Mouse (Mus musculus): ENCODE results near the gene Rap1gap.

Gene Rap1gap

DNA sequence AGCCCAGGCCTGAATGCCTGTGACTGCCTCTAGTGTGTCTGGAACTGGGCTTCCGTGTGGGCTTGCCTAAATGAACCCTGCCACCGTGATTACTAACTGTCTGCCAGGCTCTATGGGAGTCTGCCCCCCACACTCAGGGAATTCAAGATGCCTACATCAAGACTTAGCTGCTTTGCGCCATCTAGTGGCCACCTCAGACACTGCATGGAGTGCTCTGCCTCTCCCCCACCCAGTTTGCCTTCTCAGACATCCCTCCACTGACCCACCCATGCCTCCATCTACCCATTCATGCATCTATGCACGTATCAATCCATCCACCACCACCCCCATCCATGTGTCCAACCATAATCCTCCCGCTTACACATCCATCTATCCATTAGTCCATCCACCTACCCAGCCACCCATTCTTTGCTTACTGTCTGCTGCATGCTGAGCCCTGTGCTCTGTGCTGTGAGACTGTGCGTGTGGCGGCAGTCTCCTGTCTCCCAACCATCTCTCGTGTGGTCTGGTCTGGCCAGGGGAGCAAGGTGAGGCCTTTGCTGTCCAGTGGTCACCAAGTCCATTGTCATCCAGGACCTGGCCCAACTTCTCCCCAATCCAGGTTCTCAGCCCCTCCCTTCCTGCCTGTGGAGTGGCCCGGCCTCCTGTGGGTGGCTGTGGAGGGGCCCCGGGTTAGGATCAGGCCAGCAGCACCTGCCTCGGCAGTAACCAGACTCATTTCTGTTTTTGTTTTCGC lies 58.3 kb downstream of the Rap1gap start:
- peak; percentile 76 for DNase-seq (ENCODE audit: low read depth, low spot score)

DNA sequence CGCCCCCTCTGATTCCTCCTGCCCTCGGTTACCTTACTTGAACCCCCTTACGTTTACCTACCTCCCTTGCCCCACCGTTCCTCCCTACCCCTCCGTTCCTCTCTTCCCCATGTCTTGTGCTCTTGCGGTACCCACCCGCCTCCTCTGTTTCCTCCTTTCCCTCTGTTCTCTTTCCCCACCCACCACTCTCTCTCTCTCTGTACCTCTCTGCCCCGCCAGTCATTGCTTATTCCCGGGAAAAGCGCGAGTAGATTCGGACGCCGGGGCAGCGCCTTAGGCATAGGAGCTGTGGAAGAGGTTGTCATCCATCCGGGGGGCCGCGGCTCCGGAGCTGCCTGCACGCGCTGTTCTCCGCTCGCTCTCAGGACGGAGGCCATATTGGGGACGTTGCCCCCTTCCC lies 59.0 kb downstream of the Rap1gap start:
- DNase-seq (ENCODE audit: low read depth, low spot score): no peak

DNA sequence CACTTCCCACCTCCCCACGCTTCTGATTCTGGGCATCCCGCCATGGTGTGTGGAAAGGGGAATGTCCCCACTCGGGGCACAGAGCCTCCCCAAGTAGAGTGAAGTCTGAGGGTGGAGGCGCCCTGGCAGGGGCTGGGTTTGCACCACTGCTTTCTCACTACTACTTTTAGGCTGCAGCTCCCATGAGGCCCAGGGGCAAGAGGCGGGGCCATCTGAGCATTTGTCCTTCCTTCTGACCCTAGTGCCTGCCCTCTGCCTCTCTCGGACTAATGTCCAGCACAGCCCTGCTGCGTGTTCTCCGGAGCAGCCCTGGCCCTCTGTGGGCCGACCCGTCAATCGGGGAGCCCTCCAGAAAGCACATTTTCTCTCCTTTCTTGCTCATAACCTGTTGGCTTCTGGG lies 59.7 kb downstream of the Rap1gap start:
- DNase-seq (ENCODE audit: low read depth, low spot score): no peak

DNA sequence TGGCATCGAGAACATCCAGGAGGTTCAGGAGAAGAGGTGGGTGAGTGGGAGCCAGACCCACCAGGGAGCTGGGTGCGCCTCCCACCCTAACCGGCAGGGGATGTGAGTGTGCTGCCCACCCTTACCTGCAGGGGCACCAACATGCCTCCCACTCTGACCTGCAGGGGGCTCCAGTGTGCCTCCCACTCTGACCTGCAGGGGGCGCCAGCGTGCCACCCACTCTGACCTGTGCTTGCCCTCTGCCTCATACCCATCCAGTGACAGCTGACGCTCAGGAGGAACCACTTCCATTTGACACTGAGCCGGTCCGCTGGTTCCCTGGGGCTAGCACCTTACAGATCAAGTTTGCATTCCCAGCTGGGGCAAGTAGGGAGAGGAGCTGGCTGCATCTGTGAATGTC lies 60.2 kb downstream of the Rap1gap start:
- DNase-seq (ENCODE audit: low read depth, low spot score): no peak

DNA sequence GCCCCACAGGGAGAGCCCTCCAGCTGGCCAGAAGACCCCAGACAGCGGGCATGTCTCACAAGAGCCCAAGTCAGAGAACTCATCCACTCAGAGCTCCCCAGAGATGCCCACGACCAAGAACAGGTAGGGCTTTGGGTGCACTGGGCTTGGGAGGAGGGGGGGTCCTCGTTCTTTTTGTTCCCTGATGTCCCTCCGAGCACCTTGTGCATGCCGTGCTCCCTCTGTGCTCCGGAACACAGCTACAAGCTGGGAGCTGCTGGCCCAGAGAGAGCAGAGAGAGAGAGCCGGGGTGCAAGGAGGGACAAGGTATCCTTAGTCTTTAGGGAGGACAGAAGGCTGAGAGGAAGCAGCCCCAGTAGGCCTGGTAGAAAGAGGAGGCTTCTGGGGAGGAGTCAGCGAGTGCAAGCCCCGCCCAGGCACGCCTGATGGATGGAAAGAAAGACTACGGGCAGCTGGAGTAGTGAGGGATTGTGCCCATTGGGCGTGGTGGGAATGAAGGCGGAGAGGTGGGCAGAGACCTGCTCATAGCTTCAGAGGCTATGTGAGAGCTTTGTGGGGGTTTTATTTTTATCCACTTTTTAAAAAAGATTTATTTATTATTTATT lies 61.1 kb downstream of the Rap1gap start:
- DNase-seq (ENCODE audit: low read depth, low spot score): no peak

DNA sequence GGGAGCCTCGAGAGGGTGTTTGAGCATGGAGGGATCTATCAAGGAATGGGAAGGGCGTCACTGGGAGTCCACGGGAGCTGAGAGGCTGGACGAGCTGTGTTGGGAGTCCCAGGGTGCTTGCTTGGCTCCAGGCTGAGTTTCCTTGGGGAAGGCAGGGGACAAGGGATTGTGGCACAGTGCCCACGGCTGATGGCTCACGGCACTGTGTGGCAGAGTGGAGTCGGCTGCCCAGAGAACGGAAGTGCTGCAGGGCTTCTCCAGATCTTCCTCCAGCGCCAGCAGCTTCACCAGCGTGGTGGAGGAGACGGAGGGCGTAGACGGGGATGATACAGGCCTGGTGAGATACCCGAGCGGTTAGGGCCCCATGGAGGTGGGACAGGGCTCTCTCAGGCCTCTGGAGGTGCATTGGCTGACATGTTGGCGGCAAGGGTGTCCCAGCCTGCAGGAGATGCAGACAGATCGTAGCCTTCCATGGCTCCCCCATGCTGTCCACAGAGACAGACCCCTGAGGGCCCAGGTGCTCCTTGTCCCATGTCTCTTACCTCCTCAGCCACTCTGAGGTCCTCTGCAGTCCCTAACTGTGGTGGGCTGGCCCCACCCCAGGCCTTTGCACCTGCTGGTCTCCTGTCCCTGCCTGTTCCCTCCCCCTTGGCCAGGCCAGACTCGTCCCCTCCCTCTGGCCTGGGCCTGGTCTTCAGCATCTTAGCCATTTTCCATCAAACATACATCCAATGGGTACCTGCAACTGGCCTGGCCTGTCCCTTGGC lies 62.4 kb downstream of the Rap1gap start:
- DNase-seq (ENCODE audit: low read depth, low spot score): no peak

DNA sequence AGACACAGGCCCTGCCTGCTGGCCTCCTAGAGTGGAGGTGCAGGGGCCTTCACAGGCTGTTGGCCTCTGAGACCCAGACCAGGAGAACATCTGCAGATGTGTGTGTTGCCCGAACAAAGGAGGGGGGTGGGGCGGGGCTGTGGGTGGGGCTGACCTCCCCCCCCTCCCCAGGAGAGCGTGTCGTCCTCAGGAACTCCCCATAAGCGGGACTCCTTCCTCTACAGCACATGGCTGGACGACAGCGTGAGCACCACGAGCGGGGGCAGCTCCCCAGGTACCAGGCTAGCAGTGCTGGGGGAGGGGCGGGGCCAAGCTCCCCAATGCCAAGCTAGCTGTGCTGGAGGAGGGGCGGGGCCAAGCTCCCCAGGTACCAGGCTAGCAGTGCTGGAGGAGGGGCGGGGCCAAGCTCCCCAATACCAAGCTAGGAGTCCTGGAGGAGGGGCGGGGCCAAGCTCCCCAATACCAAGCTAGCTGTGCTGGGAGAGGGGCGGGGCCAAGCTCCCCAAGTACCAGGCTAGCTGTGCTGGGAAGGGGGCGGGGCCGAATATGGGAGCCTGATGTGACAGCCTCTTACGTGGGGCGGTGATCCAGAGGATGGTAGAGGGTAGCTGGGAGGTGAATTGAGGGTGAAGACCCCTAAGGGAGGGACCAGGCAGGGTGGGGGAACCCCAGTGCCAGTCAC lies 63.1 kb downstream of the Rap1gap start:
- no peak for DNase-seq (ENCODE audit: low read depth, low spot score)

DNA sequence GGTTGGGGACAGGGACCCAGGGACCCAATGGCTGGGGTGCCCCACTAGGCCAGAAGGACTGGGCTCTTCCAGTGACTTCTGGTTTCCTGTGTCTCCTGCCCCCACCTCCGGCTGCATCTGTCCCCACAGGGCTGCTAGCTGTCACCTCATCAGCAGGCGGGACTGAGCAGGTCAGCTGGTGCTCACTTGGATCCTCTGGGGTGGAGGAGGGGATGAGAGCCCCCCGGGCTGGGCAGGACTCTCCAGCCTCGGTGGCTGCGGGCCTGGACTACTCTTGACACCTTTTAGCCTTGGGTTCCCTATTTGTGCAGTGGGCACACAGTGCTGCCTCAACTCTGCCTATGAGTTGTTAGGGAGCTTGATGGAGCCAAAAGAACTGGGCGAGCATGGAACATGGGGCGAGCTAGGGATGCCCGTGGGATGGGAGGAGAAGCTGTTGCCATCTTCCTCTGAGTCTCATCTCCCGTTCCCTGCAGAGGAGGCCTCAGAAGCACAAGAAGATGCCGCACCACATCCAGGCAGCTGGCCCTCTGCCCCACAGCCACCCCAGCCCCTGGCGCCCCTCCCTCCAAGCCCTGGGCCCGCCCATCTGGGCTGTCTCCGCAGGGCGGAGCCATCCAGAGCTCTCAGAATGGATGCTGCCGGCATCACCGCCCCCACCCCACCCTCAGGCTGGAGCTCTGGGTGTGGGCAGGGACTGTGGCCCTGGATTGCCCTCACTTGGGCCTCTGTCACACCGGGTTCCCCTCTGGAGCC lies 64.1 kb downstream of the Rap1gap start:
- no peak for DNase-seq (ENCODE audit: low read depth, low spot score)

DNA sequence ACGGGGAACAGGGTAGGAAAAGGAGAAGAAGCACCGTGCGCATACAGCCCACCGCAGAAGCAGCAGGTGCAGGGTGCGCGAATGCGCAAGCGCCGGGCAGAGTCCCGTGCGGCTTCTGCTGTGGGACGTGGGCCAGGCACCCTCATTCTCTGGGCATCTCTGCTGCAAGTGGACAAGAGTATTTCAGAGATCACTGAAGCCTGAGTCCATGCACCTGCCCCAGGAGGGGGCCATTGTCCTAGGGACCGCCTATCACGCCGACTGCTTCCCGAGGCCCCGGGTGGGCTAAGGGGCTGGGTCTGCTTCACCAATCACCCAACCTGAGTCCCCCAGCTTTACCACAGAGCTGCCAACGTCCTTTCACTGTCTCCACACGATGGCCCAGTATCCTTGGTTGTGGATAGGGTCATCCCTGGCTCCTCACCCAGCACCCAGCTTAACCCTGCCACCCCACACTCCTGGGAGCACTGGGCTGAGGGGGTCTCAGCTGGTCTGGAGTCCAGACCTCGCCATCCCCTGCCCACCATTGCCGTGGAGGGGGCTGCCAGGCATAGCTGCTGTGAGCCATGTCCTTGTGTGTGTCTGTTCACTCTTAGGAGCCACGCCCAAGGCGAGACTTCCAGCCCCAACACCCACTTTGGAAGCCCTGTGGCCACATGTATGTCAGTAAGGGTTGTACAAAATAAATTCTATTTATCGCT lies 64.8 kb downstream of the Rap1gap start:
- no peak for DNase-seq (ENCODE audit: low read depth, low spot score)

DNA sequence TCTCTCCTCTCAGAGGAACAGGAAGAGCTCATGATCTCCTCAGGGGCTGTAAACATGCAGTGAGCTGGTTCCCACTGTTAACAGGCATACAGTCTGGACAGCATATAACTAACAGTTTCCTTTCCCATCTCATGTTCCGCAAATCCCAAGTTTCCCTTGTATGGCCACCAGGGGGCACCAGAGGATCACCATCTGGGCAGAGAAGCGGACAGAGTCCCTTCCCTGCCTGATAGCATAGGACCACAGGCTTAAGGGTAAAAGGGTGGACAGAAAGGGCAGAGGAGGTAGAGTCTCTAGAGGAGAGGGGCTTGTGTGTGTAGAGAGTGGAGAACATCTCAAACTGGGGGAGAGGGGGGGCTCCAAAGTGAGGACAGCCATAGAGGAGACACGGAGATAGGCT lies 65.6 kb downstream of the Rap1gap start:
- DNase-seq (ENCODE audit: low read depth, low spot score): peak; percentile 91

DNA sequence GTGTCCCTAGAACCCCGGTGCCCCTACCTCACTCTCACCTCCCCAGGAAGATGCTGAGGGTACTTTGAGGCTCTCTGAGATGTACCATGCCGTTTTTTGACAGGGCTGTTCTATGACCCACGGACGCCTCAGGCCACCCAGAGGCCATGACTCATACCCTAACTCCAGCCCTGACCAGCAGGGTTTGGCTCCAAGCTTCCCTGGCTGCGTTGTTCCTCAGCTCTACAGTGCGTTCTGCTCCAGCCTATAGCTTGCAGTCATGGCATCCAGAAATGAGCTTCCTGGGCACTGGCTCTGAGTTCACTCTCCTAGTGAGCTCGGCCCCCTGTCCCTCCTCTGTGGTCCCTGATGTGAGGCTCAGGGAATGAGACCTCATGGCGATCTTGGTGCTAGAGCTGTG lies 66.2 kb downstream of the Rap1gap start:
- DNase-seq (ENCODE audit: low read depth, low spot score): peak; percentile 65

DNA sequence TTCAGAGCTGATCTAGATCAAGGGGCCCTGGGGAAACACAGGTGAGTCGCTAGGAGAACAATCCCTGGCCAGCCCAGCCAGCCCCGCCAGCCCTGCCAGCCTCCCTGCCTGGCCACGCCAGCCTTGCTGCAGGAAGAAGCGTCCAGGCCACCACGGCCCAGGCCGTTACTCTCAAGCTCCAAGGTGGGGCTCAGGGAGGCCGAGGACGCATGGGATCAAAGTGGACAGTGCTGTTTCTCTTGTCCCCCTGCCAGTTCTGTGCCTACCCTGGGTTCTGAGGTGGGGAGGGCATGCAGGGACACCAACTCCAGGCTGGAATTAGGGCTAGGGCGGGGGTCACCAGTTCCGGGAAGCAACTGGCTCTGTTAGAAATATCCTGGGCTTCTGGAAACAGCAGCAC lies 67.4 kb downstream of the Rap1gap start:
- no peak for DNase-seq (ENCODE audit: low read depth, low spot score)

DNA sequence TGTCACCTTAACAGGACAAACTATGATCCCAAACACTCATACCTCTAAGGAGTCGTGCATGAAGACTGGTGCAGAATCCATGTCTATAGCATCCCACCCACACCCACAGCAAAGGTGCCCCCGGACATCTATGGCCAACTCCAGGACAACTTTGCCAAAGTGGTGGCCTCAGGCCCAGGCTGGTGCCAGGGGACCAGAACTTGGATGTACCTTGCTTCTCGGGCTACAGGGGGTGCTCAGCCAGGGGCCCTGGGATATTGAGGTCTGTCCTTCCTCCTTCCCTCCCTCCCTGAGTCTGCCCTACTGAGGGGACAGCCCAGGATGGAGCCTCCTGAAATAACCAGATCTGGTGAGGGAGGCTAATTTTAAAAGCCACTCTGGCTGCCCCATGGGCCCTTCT lies 67.8 kb downstream of the Rap1gap start:
- DNase-seq (ENCODE audit: low read depth, low spot score): no peak

DNA sequence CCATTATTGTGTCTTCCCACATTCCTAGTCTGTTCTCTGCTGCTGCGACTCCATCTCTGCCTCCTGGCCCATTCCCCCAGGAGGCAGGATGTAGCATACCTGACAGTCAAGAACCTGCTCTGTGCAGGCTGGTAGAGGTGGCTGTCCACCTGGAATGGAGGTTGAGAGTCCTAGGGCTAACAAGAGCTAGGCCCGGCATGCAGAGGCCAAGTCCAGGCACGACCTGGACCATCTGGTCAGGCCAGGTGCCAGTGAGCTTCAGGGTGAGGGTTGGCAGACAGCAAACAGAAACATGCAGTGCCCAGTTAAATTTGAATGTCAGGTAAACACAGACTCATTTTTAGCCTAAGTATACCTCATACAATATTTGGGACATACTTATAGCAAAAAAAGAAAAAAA lies 68.4 kb downstream of the Rap1gap start:
- no peak for DNase-seq (ENCODE audit: low read depth, low spot score)

DNA sequence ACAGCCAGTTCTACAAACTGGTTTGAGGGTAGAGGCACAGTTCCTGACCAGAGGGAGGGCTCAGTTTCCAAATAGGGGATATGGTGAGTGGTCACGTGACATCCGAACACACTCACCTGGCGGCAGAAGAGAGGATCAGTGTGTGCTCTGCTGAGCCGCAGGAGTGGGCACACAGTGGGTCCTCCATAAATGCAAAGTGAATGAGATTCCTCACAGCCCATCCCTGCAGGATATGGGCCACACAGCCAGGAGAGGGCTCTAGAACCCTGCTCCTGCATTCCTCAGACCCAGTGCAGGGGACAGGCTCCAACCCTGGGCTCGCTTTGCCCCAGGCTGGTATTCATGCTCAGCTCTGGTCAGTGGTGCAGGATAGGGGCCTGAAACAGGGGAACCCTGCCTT lies 68.9 kb downstream of the Rap1gap start:
- DNase-seq (ENCODE audit: low read depth, low spot score): no peak

DNA sequence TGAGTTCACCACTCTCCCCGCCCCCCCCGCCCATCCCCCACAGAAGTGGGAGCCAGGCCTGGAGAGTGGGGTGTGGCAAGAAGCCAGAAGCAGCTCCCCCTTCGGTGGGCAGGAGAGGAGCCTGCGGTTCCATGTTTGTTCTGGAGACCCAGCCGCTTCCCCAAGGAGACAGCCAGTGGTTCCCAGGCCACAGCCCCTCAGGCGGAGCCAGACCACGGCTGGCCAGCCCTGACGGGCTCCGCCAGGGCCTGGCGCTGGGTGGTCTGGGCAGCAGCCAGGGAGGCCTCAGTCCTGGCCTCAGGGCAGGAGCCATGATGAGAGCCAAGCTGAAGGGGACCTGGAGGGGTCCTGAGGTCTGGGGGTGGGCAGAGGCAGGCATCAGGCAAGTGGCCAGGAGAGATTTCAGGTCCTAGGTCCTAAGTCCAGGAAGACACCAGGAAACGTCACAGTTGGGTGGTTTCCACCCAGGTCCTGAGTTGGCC lies 71.7 kb downstream of the Rap1gap start:
- DNase-seq (ENCODE audit: low read depth, low spot score): no peak

DNA sequence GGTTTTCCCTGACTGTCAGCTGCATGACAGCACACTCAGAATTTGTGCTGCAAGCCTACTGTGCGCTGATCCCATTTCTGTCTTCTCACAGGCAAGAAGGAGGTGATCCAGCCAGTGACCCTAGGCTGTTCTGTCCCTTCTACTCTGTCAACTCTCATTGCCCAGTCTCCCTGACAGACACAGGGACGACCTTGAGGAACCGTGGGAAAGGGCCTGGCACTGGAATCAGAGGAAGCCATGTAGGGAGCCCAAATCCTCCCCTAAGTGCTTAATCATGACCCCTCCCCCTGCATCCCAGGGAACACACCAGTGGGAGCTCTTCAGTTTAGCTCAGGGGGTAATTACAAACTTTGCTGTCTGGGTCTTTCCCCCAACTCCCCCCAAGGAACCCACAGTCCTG lies 73.2 kb downstream of the Rap1gap start:
- DNase-seq (ENCODE audit: low read depth, low spot score): no peak

DNA sequence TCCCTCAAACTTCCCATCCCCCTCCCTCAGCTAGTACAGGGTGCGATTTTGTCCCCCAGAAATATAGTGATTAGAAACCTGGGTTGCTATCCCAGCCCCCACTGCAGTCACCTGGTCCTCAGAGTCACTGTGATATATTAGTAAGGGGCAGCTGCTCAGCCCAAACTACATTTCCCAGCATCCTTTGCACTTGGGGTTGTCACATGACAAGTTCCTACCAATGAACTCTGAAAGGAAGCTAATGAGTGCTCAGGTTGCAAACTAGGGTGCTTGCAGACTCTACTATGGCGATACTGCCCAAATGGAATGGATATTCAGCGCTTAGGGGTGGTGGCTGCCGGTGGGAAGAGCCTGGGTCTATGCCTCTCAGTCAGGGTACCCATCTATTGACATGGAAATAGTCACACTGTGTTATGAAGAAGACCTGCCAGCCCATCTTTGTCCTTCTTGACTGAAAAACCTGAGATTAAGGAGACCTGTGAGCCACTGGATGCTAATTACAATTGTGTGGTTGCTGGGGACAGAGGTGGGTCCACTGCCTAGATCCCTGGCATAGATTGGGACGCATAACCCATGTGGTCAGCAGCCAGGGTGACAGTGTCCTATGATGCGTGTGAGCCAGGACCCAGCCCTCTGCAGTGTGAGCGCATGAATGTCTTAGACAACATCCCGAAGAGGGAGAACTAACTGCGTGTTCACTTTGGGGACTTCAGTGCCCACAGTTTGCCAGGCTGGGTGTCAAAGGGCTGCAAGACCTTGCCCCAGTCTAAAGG lies 74.8 kb downstream of the Rap1gap start:
- DNase-seq (ENCODE audit: low read depth, low spot score): no peak

DNA sequence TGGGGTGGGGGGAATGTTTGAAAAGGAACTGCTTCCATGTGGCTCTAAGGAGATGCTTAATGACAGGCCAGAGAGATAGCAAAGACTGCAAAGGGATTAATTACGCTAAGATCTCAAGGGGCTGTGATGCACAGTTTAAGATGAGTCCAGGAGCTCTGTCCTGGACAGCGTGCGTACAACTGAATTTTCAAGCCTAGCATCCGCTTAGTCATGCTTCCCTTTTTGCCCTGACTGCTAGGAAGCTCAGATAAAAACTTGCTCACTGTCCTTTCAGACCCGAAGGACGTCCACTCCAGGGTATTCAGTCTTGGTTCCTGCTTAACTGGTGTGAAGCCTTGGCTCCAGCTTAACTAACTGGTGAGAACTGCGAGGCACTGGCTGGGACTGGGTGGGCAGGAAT lies 75.8 kb downstream of the Rap1gap start:
- DNase-seq (ENCODE audit: low read depth, low spot score): no peak

DNA sequence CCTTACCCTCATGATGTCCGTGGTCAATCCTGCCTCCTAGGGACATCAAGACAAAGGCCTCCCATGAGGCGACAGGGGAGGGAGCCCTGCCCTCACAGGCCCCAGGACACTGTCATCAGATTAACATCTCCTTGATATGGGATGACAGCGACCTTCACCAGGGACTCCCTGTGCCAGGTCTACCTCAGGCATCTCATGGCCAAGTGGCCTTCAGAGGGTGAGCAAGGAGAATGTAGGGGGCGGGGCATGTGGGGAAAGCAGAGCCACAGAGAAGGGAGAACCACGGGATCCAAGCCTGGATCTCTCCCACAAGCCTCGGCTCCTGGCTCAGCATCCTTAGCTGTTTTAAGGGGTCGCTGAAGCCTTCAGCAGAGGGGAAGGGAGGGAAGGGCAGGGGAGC lies 79.3 kb downstream of the Rap1gap start:
- no peak for DNase-seq (ENCODE audit: low read depth, low spot score)

All from 3T3-L1 (cell line).